Mouse (Mus musculus) cortical plate, adult 2 months (tissue): ENCODE data around the gene Olfr1076. TPM values are rescaled to one million over a fixed set of nuclear protein-coding genes. Genes with fewer than 3 reads are reported as not detected.
A peak's percentile ranks its signal among the peaks of the same experiment; 100 is the strongest.
"Not testable (repeated sequence)": the region's sequence is repeated elsewhere in the genome, so short reads cannot be mapped to it uniquely, and the experiment has no call there.

Experiments
- H3K27ac ChIP-seq: fragments of 200-500 bp; 2 replicates; pipeline ENCODE4 v1.5.1; 2012; ENCODE audit warnings: low read length, control low read depth, inconsistent platforms; ENCODE audit not compliant: insufficient read depth
- H3K4me1 ChIP-seq: fragments of 200-500 bp; 2 replicates; pipeline ENCODE4 v1.6.1; 2011; ENCODE audit warnings: low read length; ENCODE audit not compliant: control insufficient read depth, insufficient read depth
- H3K4me3 ChIP-seq: fragments of 200-500 bp; 2 replicates; pipeline ENCODE4 v1.5.1; 2011; ENCODE audit warnings: mild to moderate bottlenecking, low read length, control low read depth; ENCODE audit not compliant: insufficient read depth
- CTCF ChIP-seq: fragments of 200-500 bp; IDR thresholded peaks from 2 replicates; pipeline ENCODE4 v1.5.1; 2011; ENCODE audit warnings: mild to moderate bottlenecking, control low read depth, low read length; ENCODE audit not compliant: insufficient read depth; ENCODE audit errors: extremely low read depth
- POLR2A ChIP-seq: fragments of 200-500 bp; IDR thresholded peaks from 2 replicates; pipeline ENCODE4 v1.6.1; 2011; ENCODE audit warnings: mild to moderate bottlenecking, low read length, control low read depth; ENCODE audit not compliant: insufficient read depth; ENCODE audit errors: extremely low read depth
- polyA plus RNA-seq: library from polyadenylated mRNA; depleted of rRNA; stranded (reverse); fragments of >200 nt; gene quantifications from 2 replicates; pipeline ENCODE4 v1.2.3, GENCODE M21; 2012; rRNA removed

Gene Olfr1076
- polyA plus RNA-seq = not detected in 2 replicates

DNA sequence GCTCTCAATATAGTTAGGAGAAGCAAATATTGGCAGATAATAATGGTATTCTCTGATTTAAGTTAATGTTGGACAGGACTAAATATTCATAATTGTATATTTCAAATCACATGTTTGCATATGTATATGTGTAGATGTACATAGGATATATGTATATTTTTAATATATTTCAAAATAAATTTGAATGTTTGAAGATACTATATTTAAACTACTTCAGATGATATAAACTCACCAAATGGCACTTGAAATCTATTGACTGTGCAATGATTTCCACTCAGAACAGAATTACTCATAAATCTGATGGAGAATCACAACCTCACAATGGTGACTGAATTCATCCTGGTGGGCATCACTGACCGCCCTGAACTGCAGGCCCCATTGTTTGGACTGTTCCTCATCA lies at the start of gene Olfr1076:
Gene Olfr1076 (plus strand): TSS at position 301 of the 400 bp plus-strand sequence.
- H3K4me1 ChIP-seq = no peaks in the 10 kb centered on the region
- H3K27ac ChIP-seq = no peak within 1 kb of the TSS
- H3K4me3 ChIP-seq = no peak within 1 kb of the TSS
- TF ChIP-seq POLR2A (no peak), CTCF (no peak)

DNA sequence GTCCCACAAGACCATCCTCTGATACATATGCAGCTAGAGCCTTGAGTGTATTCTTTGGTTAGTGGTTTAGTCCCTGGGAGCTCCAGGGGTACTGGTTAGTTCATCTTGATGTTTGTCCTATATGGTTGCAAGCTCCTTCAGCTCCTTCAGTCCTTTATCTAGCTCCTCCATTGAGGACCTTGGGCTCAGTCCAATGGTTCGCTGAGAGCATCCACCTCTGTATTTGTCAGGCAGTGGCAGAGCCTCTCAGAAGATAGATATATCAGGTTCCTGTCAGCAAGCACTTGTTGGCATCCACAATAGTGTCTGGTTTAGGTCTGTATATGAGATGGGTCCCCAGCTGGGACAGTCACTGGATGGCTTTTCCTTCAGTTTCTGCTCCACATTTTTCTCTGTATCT lies 47.8 kb upstream of the Olfr1076 start:
- no peak overlapping the region for H3K4me3 ChIP-seq
- no peak for TF ChIP-seq POLR2A
- no peak for TF ChIP-seq CTCF

DNA sequence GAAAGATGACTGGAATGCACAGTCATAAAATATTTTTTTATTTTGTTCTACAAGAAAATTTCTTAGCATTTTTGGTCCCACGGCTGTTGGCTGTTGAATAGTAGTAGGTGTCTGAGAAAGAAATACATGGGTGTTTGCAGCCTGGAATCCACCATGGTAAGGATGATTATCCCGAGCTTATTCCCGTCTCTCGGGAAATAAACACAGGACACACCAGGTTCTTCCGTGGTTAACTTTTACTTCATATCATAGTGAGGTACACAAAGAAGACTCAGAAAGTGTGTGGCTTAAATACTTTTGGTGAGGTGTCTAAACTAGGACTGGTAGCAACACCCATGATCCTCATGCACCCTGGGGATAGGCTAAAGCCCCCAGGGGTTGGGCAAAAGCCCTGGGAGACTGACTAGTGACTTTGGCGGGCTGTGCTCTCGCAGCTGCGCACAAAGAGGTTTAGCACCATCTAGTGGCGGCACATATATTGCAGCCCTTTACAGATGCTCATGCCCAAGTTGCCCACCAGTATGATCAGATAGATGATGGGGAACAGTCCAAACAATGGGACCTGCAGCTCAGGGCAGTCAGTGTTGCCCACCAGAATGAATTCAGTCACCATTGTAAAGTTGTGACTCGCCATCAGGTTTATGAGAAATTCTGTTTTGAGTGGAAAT lies 43.7 kb upstream of the Olfr1076 start:
- Histone ChIP-seq H3K27ac (no peak overlapping the region), H3K4me3 (no peak overlapping the region), H3K4me1 (no peaks in the 10 kb centered on the region)
- no peak for TF ChIP-seq POLR2A
- TF ChIP-seq CTCF = peak; percentile 47

More for the DNA sequence above, 47.8 kb upstream of the Olfr1076 start:
- H3K27ac ChIP-seq = no peak overlapping the region
- H3K4me1 ChIP-seq = no peaks in the 10 kb centered on the region

DNA sequence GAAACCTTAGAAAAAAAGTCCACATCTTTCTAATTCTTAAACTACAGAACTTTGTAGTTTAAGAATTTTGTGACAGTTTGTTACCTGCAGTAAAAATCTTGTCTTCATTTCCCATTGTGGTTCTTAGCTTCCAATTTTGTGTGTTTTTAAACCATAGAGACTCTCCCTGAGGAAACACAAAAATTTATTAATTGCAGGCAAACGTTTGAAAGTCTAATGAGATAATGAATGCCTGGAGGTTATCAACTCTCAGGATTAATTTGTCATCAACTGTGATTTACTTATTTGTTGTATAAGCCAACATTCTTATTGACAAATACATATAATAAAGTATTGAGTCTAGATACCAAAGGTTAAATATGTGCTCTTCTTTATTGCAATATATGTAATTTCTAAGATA lies 21.0 kb upstream of the Olfr1076 start, which contains the start of gene Olfr228:
Gene Olfr228 (minus strand): TSS at position 101 of the 400 bp plus-strand sequence.
- Histone ChIP-seq H3K4me1 (no peaks in the 10 kb centered on the region), H3K4me3 (no peak within 1 kb of the TSS)
- TF ChIP-seq CTCF (no peak), POLR2A (no peak)

DNA sequence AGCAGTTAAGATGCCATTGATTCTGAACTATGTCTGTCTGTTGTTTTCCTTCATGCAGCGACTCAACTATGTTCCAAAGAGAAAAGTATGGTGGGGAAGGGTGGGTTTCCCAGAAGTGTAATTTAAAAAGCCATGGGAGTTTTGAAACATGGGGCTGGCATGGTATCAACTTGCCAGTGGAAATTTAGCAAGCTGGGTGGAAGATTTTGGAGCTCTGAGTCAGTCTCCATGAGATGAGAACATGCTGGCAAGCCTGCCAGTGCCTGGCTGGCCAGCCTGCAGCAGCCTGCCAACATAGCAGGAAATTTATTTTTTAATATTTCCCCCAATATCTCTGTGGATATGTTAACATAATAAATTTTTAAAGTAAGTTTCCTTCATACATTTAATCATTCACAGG lies 22.7 kb downstream of the Olfr1076 start:
- TF ChIP-seq POLR2A = no peak
- no peak overlapping the region for H3K4me3 ChIP-seq
- no peaks in the 10 kb centered on the region for H3K4me1 ChIP-seq
- H3K27ac ChIP-seq = no peak overlapping the region

More for the DNA sequence above, 21.0 kb upstream of the Olfr1076 start, which contains the start of gene Olfr228:
- H3K27ac ChIP-seq = no peak within 1 kb of the TSS

DNA sequence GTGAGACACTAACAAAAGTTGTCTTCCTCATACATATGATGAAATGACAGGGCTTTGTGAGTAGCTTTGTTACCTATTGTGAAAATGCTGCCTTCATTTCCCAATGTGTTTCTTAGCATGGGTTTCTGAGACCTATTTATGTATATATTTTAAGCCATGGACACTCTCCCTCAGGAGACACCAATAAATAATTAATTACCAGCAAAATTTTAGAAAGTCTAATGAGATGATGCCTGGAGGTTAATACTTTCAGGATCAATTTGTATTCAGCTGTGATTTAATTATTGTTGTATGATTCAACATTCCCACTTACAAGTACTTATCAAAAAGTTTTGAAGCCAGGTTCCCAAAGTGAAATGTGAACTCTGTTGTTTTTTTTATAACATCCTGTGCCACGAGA lies 34.1 kb downstream of the Olfr1076 start, which contains the start of gene Olfr1079:
Gene Olfr1079 (minus strand): TSS at position 101 of the 400 bp plus-strand sequence.
- H3K4me1 ChIP-seq = no peaks in the 10 kb centered on the region
- H3K27ac ChIP-seq = no peak within 1 kb of the TSS
- no peak within 1 kb of the TSS for H3K4me3 ChIP-seq
- TF ChIP-seq CTCF (no peak), POLR2A (no peak)

DNA sequence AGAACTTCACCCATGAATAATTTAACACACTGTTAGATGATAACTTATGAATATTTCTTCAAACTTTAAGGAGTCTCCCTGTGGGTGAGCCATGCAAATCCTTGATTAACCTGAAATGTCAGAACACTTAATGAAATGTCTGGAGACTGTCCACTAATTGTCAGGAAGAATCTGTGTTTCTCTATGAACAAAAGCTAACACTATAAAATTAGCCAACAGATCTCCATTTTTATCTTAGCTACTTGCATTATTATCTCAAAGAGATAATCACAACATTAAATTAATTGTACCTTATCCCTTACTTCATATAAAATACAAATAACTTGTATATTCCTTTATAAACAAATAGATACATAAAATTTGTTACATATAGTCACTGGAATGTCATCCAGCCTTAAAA lies 49.9 kb downstream of the Olfr1076 start, which contains the start of gene Olfr1080:
Gene Olfr1080 (minus strand): TSS at position 101 of the 400 bp plus-strand sequence.
- H3K27ac ChIP-seq, H3K4me1 ChIP-seq, H3K4me3 ChIP-seq: not testable (repeated sequence)

Other genes with a start within 250 kb of the Olfr1076 start
- gene Olfr1051, start 229.4 kb upstream of the Olfr1076 start, polyA plus RNA-seq = not detected in 2 replicates
- not detected in 2 replicates for gene Olfr1052, start 216.0 kb upstream of the Olfr1076 start, polyA plus RNA-seq
- not detected in 2 replicates for gene Olfr1053, start 193.2 kb upstream of the Olfr1076 start, polyA plus RNA-seq
- not detected in 2 replicates for gene Olfr1054, start 173.0 kb upstream of the Olfr1076 start, polyA plus RNA-seq
- not detected in 2 replicates for gene Olfr1055, start 158.2 kb upstream of the Olfr1076 start, polyA plus RNA-seq
- gene Olfr1056, start 146.0 kb upstream of the Olfr1076 start, polyA plus RNA-seq = not detected in 2 replicates
- not detected in 2 replicates for gene Olfr1057, start 130.1 kb upstream of the Olfr1076 start, polyA plus RNA-seq
- gene Olfr1058, start 119.9 kb upstream of the Olfr1076 start, polyA plus RNA-seq = not detected in 2 replicates
- gene Olfr1061, start 94.4 kb upstream of the Olfr1076 start, polyA plus RNA-seq = not detected in 2 replicates
- gene Olfr1062, start 81.7 kb upstream of the Olfr1076 start, polyA plus RNA-seq = not detected in 2 replicates
- not detected in 2 replicates for gene Olfr1065, start 57.9 kb upstream of the Olfr1076 start, polyA plus RNA-seq
- gene Olfr1066, start 52.2 kb upstream of the Olfr1076 start, polyA plus RNA-seq = not detected in 2 replicates
- gene Olfr228, start 21.1 kb upstream of the Olfr1076 start, polyA plus RNA-seq = not detected in 2 replicates
- not detected in 2 replicates for gene Olfr1079, start 34.0 kb downstream of the Olfr1076 start, polyA plus RNA-seq
- not detected in 2 replicates for gene Olfr1080, start 49.8 kb downstream of the Olfr1076 start, polyA plus RNA-seq
- gene Olfr1082, start 90.5 kb downstream of the Olfr1076 start, polyA plus RNA-seq = not detected in 2 replicates
- not detected in 2 replicates for gene Olfr1084, start 131.3 kb downstream of the Olfr1076 start, polyA plus RNA-seq
- not detected in 2 replicates for gene Olfr1085, start 153.6 kb downstream of the Olfr1076 start, polyA plus RNA-seq
- gene Olfr1086, start 171.6 kb downstream of the Olfr1076 start, polyA plus RNA-seq = not detected in 2 replicates
- gene Olfr1087, start 189.9 kb downstream of the Olfr1076 start, polyA plus RNA-seq = not detected in 2 replicates
- not detected in 2 replicates for gene Olfr1089, start 225.2 kb downstream of the Olfr1076 start, polyA plus RNA-seq